Comparison of ENCODE assay signal across 8 mouse cellular contexts in genomic region chr3:30601175-30601574, GRCm38 (mm10). TPM values are rescaled to one million over a fixed set of nuclear protein-coding genes. Genes with fewer than 3 reads are reported as not detected.
DNase-seq lines count a peak whose midpoint lies in the region; ATAC-seq and TF ChIP-seq lines count a peak whose summit lies in the region.

No protein-coding gene starts in this region.

- H3K27ac ChIP-seq in embryonic facial prominence, embryonic 11.5 days (replicated peaks; ENCODE audit: low read depth, low read length), result no peak overlapping the region
- peak overlapping the region; percentile 96 for H3K27ac ChIP-seq in heart, adult 2 months
- H3K27ac ChIP-seq in kidney, adult 2 months (ENCODE audit: insufficient read depth, low read depth, low read length), result peak overlapping the region; percentile 95
- H3K27ac ChIP-seq in limb, embryonic 12.5 days, result peak overlapping the region; percentile 70; the same call in 1 of the 2 replicates
- no peak overlapping the region for H3K27ac ChIP-seq in midbrain, embryonic 14.5 days (replicated peaks; ENCODE audit: low read depth, low read length)

- TF ChIP-seq POLR2A in heart, adult 2 months (IDR thresholded peaks at IDR 0.05; ENCODE audit: insufficient read depth, low read depth, low read length), result no peak
- TF ChIP-seq POLR2A in kidney, adult 2 months (IDR thresholded peaks at IDR 0.05; ENCODE audit: low read depth, low read length), result no peak

- no peaks in the 10 kb centered on the region for H3K36me3 ChIP-seq in embryonic facial prominence, embryonic 11.5 days (replicated peaks; ENCODE audit: control insufficient read depth, insufficient read depth, low read depth, low read length)
- H3K36me3 ChIP-seq in heart, adult 2 months (ENCODE audit: control insufficient read depth, insufficient read depth, low read length), result peaks cover 7% of the 10 kb centered on the region; the same call in 1 of the 2 replicates
- H3K36me3 ChIP-seq in kidney, adult 2 months (ENCODE audit: control insufficient read depth, insufficient read depth, low read length), result peaks cover 1% of the 10 kb centered on the region; the same call in 1 of the 2 replicates
- H3K36me3 ChIP-seq in limb, embryonic 12.5 days, result peaks cover 21% of the 10 kb centered on the region
- H3K36me3 ChIP-seq in midbrain, embryonic 14.5 days (ENCODE audit: control insufficient read depth, insufficient read depth, low read length), result peaks cover 19% of the 10 kb centered on the region

- intact Hi-C loops in heart, adult 2 months (cut with DNase I), result loop anchor here (10.0 kb wide), 1 partner anchor 1794 kb away; the partner anchor contains the start of gene Pik3ca

- peak overlapping the region; percentile 45 for H3K4me3 ChIP-seq in embryonic facial prominence, embryonic 11.5 days (ENCODE audit: low read depth, low read length)
- peak overlapping the region; percentile 95 for H3K4me3 ChIP-seq in heart, adult 2 months
- H3K4me3 ChIP-seq in kidney, adult 2 months (ENCODE audit: insufficient read depth, low read depth, low read length), result peak overlapping the region; percentile 47
- peak overlapping the region; percentile 88 for H3K4me3 ChIP-seq in limb, embryonic 12.5 days (replicated peaks)
- peak overlapping the region; percentile 80 for H3K4me3 ChIP-seq in midbrain, embryonic 14.5 days (replicated peaks; ENCODE audit: low read depth, low read length)

- no peak overlapping the region for H3K9ac ChIP-seq in embryonic facial prominence, embryonic 11.5 days (replicated peaks; ENCODE audit: low read length)
- peak overlapping the region; percentile 65; the same call in 1 of the 2 replicates for H3K9ac ChIP-seq in heart, adult 2 months (ENCODE audit: low read depth, low read length)
- H3K9ac ChIP-seq in limb, embryonic 12.5 days (replicated peaks), result no peak overlapping the region
- H3K9ac ChIP-seq in midbrain, embryonic 14.5 days (replicated peaks; ENCODE audit: low read length), result peak overlapping the region; percentile 21; the same call in 1 of the 2 replicates

- H3K79me2 ChIP-seq in heart, adult 2 months (replicated peaks; ENCODE audit: control insufficient read depth, insufficient read depth, low read length), result peaks cover 1% of the 10 kb centered on the region; the same call in 1 of the 2 replicates

- ATAC-seq in embryonic facial prominence, embryonic 11.5 days (replicated peaks; ENCODE audit: insufficient number of reproducible peaks, low FRiP score, low TSS enrichment, low read depth), result no peak
- ATAC-seq in limb, embryonic 12.5 days (ENCODE audit: insufficient number of reproducible peaks, insufficient read depth, low FRiP score, low TSS enrichment, low read depth), result 0 out of 2 replicates have a peak, but pooled peaks have one; percentile 22
- peak; percentile 21 for ATAC-seq in midbrain, embryonic 14.5 days (ENCODE audit: low FRiP score, low TSS enrichment)

- TF ChIP-seq EP300 in heart, adult 2 months (IDR thresholded peaks at IDR 0.05; ENCODE audit: insufficient read depth, low read depth, low read length), result peak; percentile 92

- DNase-seq in 3T3-L1 (ENCODE audit: low read depth, low spot score), result peak; percentile 96
- DNase-seq in adrenal gland, postnatal 10 days, result peak; percentile 88
- DNase-seq in embryonic facial prominence, embryonic 11.5 days (ENCODE audit: low spot score), result peak; percentile 94
- DNase-seq in heart, adult 2 months, result peak; percentile 89 to 91
- DNase-seq in kidney, adult 2 months, result peak; percentile 96
- peak; percentile 95 for DNase-seq in midbrain, embryonic 14.5 days
- peak; percentile 85 for DNase-seq in spleen, adult 12 weeks (ENCODE audit: low spot score)

- H3K4me1 ChIP-seq in embryonic facial prominence, embryonic 11.5 days (ENCODE audit: control insufficient read depth, insufficient read depth, low read length), result no peaks in the 10 kb centered on the region
- H3K4me1 ChIP-seq in heart, adult 2 months (ENCODE audit: control insufficient read depth, insufficient read depth, low read length), result peaks cover 5% of the 10 kb centered on the region
- H3K4me1 ChIP-seq in kidney, adult 2 months (ENCODE audit: control insufficient read depth, insufficient read depth, low read length), result peaks cover 2% of the 10 kb centered on the region; the same call in 1 of the 2 replicates
- H3K4me1 ChIP-seq in limb, embryonic 12.5 days (replicated peaks), result peaks cover 17% of the 10 kb centered on the region
- peaks cover 6% of the 10 kb centered on the region for H3K4me1 ChIP-seq in midbrain, embryonic 14.5 days (ENCODE audit: control insufficient read depth, insufficient read depth, low read length)

- no peak for TF ChIP-seq CTCF in heart, adult 2 months (IDR thresholded peaks at IDR 0.05)
- TF ChIP-seq CTCF in kidney, adult 2 months (conservative IDR thresholded peaks at IDR 0.05; ENCODE audit: insufficient read depth, insufficient read length, low read depth, low read length), result no peak

- peak overlapping the region; percentile 47 for H3K4me2 ChIP-seq in embryonic facial prominence, embryonic 11.5 days (ENCODE audit: low read depth, low read length)
- H3K4me2 ChIP-seq in limb, embryonic 12.5 days, result peak overlapping the region; percentile 82
- peak overlapping the region; percentile 80 for H3K4me2 ChIP-seq in midbrain, embryonic 14.5 days (ENCODE audit: low read length)

- H3K27me3 ChIP-seq in embryonic facial prominence, embryonic 11.5 days (ENCODE audit: control insufficient read depth, insufficient read depth, low read length), result peaks cover 2% of the 10 kb centered on the region; the same call in 1 of the 2 replicates
- no peaks in the 10 kb centered on the region for H3K27me3 ChIP-seq in heart, adult 2 months (ENCODE audit: control insufficient read depth, insufficient read depth, low read length)
- no peaks in the 10 kb centered on the region for H3K27me3 ChIP-seq in kidney, adult 2 months (replicated peaks; ENCODE audit: control insufficient read depth, insufficient read depth, low read length)
- peaks cover 6% of the 10 kb centered on the region; the same call in 1 of the 2 replicates for H3K27me3 ChIP-seq in limb, embryonic 12.5 days
- no peaks in the 10 kb centered on the region; the same call in 1 of the 2 replicates for H3K27me3 ChIP-seq in midbrain, embryonic 14.5 days (ENCODE audit: control insufficient read depth, insufficient read depth, low read length)

- H3K9me3 ChIP-seq in embryonic facial prominence, embryonic 11.5 days (replicated peaks; ENCODE audit: control insufficient read depth, low read length), result no peaks in the 10 kb centered on the region
- no peaks in the 10 kb centered on the region for H3K9me3 ChIP-seq in limb, embryonic 12.5 days
- no peaks in the 10 kb centered on the region for H3K9me3 ChIP-seq in midbrain, embryonic 14.5 days (ENCODE audit: control insufficient read depth, low read length)

- 0% methylated on average over 17 of the region's 17 CpGs for WGBS in embryonic facial prominence, embryonic 11.5 days
- WGBS in heart, adult 2 months, result under 1% methylated on average over 17 of the region's 17 CpGs
- 1% methylated on average over 17 of the region's 17 CpGs for WGBS in kidney, adult 2 months
- WGBS in limb, embryonic 12.5 days, result under 1% methylated on average over 17 of the region's 17 CpGs
- under 1% methylated on average over 17 of the region's 17 CpGs for WGBS in midbrain, embryonic 14.5 days

RNA-seq across cellular contexts. Expression of gene Mynn, which starts 0.7 kb away (rescaled TPM):
- 10 to 100 TPM; 17.4 to 23.7 TPM for total RNA-seq in adrenal gland, postnatal 10 days (2021)
- polyA plus RNA-seq in embryonic facial prominence, embryonic 11.5 days (2014; fragmentation: Nextera tagmentation; extraction: Ambion mirVana), result 38.7 and 41.6 TPM in 2 replicates
- total RNA-seq in heart, adult 2 months (2021), result 10 to 100 TPM; 13.2 to 13.4 TPM
- polyA plus RNA-seq in heart, adult 2 months (2012; rRNA removed), result 7.3 and 10.0 TPM in 2 replicates
- 9.9 and 11.2 TPM in 2 replicates for polyA plus RNA-seq in kidney, adult 2 months (2012; rRNA removed)
- 36.3 and 37.9 TPM in 2 replicates for polyA plus RNA-seq in limb, embryonic 12.5 days (2016; fragmentation: Nextera tagmentation; extraction: Ambion mirVana)
- 32.8 and 41.8 TPM in 2 replicates for polyA plus RNA-seq in midbrain, embryonic 14.5 days (2014; fragmentation: Nextera tagmentation; extraction: Ambion mirVana)

RNA-seq across cellular contexts. Expression of gene Actrt3, which starts 1.4 kb away (rescaled TPM):
- total RNA-seq in adrenal gland, postnatal 10 days (2021), result not detected
- polyA plus RNA-seq in embryonic facial prominence, embryonic 11.5 days (2014; fragmentation: Nextera tagmentation; extraction: Ambion mirVana), result 0.10 and 0.24 TPM in 2 replicates
- not detected for total RNA-seq in heart, adult 2 months (2021)
- polyA plus RNA-seq in heart, adult 2 months (2012; rRNA removed), result not detected in 2 replicates
- 0.07 and 0.16 TPM in 2 replicates for polyA plus RNA-seq in kidney, adult 2 months (2012; rRNA removed)
- polyA plus RNA-seq in limb, embryonic 12.5 days (2016; fragmentation: Nextera tagmentation; extraction: Ambion mirVana), result 0.10 TPM in 1 of 2 replicates, not detected in the other
- polyA plus RNA-seq in midbrain, embryonic 14.5 days (2014; fragmentation: Nextera tagmentation; extraction: Ambion mirVana), result 0.15 and 0.38 TPM in 2 replicates

RNA-seq across cellular contexts. Expression of gene Lrriq4, which starts 43.1 kb away (rescaled TPM):
- total RNA-seq in adrenal gland, postnatal 10 days (2021), result not detected
- not detected in 2 replicates for polyA plus RNA-seq in embryonic facial prominence, embryonic 11.5 days (2014; fragmentation: Nextera tagmentation; extraction: Ambion mirVana)
- not detected for total RNA-seq in heart, adult 2 months (2021)
- not detected in 2 replicates for polyA plus RNA-seq in heart, adult 2 months (2012; rRNA removed)
- 0.16 and 0.20 TPM in 2 replicates for polyA plus RNA-seq in kidney, adult 2 months (2012; rRNA removed)
- polyA plus RNA-seq in limb, embryonic 12.5 days (2016; fragmentation: Nextera tagmentation; extraction: Ambion mirVana), result not detected in 2 replicates
- not detected in 2 replicates for polyA plus RNA-seq in midbrain, embryonic 14.5 days (2014; fragmentation: Nextera tagmentation; extraction: Ambion mirVana)

RNA-seq across cellular contexts. Expression of gene Lrrc34, which starts 46.5 kb away (rescaled TPM):
- under 1 TPM in 1 of 2 experiments, not detected in 1; 0.15 TPM for total RNA-seq in adrenal gland, postnatal 10 days (2021)
- polyA plus RNA-seq in embryonic facial prominence, embryonic 11.5 days (2014; fragmentation: Nextera tagmentation; extraction: Ambion mirVana), result 2.6 and 2.7 TPM in 2 replicates
- not detected for total RNA-seq in heart, adult 2 months (2021)
- 0.06 TPM in 1 of 2 replicates, not detected in the other for polyA plus RNA-seq in heart, adult 2 months (2012; rRNA removed)
- polyA plus RNA-seq in kidney, adult 2 months (2012; rRNA removed), result 0.05 and 0.13 TPM in 2 replicates
- 1.5 and 1.7 TPM in 2 replicates for polyA plus RNA-seq in limb, embryonic 12.5 days (2016; fragmentation: Nextera tagmentation; extraction: Ambion mirVana)
- polyA plus RNA-seq in midbrain, embryonic 14.5 days (2014; fragmentation: Nextera tagmentation; extraction: Ambion mirVana), result 0.82 and 1.1 TPM in 2 replicates

RNA-seq across cellular contexts. Expression of gene Mecom, which starts 53.4 kb away (rescaled TPM):
- total RNA-seq in adrenal gland, postnatal 10 days (2021), result 10 to 100 TPM; 14.9 to 20.3 TPM
- 46.3 and 48.4 TPM in 2 replicates for polyA plus RNA-seq in embryonic facial prominence, embryonic 11.5 days (2014; fragmentation: Nextera tagmentation; extraction: Ambion mirVana)
- total RNA-seq in heart, adult 2 months (2021), result 10 to 100 TPM; 12.5 to 18.6 TPM
- 5.2 and 11.9 TPM in 2 replicates for polyA plus RNA-seq in heart, adult 2 months (2012; rRNA removed)
- 12.9 and 16.1 TPM in 2 replicates for polyA plus RNA-seq in kidney, adult 2 months (2012; rRNA removed)
- polyA plus RNA-seq in limb, embryonic 12.5 days (2016; fragmentation: Nextera tagmentation; extraction: Ambion mirVana), result 187 TPM in 2 replicates
- polyA plus RNA-seq in midbrain, embryonic 14.5 days (2014; fragmentation: Nextera tagmentation; extraction: Ambion mirVana), result 4.6 and 10.1 TPM in 2 replicates

Comparison
In these comparisons a context has a peak if more than half of its experiments do, and no peak if none do; other contexts are left out.
1. H3K27ac ChIP-seq: peak in heart, adult 2 months (single experiment), kidney, adult 2 months (single experiment) and limb, embryonic 12.5 days (single experiment); none in embryonic facial prominence, embryonic 11.5 days (single experiment) and midbrain, embryonic 14.5 days (single experiment).
2. H3K4me3 ChIP-seq: peak in every context shown above with its lines; median percentile 95 in heart, adult 2 months; 88 in limb, embryonic 12.5 days; 80 in midbrain, embryonic 14.5 days; 47 in kidney, adult 2 months; 45 in embryonic facial prominence, embryonic 11.5 days.
3. H3K9ac ChIP-seq: peak in heart, adult 2 months (single experiment) and midbrain, embryonic 14.5 days (single experiment); none in embryonic facial prominence, embryonic 11.5 days (single experiment) and limb, embryonic 12.5 days (single experiment).
4. Peak in every context shown above with its lines, with median percentiles within 50 percentile points of each other: DNase-seq and H3K4me2 ChIP-seq.